Mouse (Mus musculus): Measurements from ENCODE around the gene Gngt1.
A peak's percentile ranks its signal among the peaks of the same experiment; 100 is the strongest.

Gene Gngt1

GRCm38 (mm10) chr6:3993492-3993891 lies at the start of gene Gngt1:
Gngt1 (plus strand) TSS chr6:3993792.
- DNase-seq (ENCODE audit: inconsistent age in 2 of 2, low spot score in 1 of 2) = no peak

- DNase-seq (ENCODE audit: inconsistent age in 2 of 2, low spot score in 1 of 2) = no peak
Measured at GRCm38 (mm10) chr6:3954969-3955368, 38.6 kb upstream of the Gngt1 start.

GRCm38 (mm10) chr6:3967676-3968626 lies 25.6 kb upstream of the Gngt1 start:
- peak; percentile 12 to 54 for DNase-seq (ENCODE audit: inconsistent age in 2 of 2, low spot score in 1 of 2)

GRCm38 (mm10) chr6:3973679-3974078 lies 19.9 kb upstream of the Gngt1 start:
- DNase-seq (ENCODE audit: inconsistent age in 2 of 2, low spot score in 1 of 2) = no peak

- no peak for DNase-seq (ENCODE audit: inconsistent age in 2 of 2, low spot score in 1 of 2)
Measured at GRCm38 (mm10) chr6:3982661-3983284, 10.8 kb upstream of the Gngt1 start.

GRCm38 (mm10) chr6:3988750-3989149 lies 4.8 kb upstream of the Gngt1 start, which contains the start of gene Tfpi2:
Tfpi2 (minus strand) TSS chr6:3988919.
- DNase-seq (ENCODE audit: inconsistent age in 2 of 2, low spot score in 1 of 2) = no peak

- no peak for DNase-seq (ENCODE audit: inconsistent age in 2 of 2, low spot score in 1 of 2)
Measured at GRCm38 (mm10) chr6:3998089-3998488, 4.5 kb downstream of the Gngt1 start.

- no peak for DNase-seq (ENCODE audit: inconsistent age in 2 of 2, low spot score in 1 of 2)
Measured at GRCm38 (mm10) chr6:3999296-3999695, 5.7 kb downstream of the Gngt1 start.

- DNase-seq (ENCODE audit: inconsistent age in 2 of 2, low spot score in 1 of 2) = no peak
Measured at GRCm38 (mm10) chr6:4000716-4001115, 7.1 kb downstream of the Gngt1 start.

- DNase-seq (ENCODE audit: inconsistent age in 2 of 2, low spot score in 1 of 2) = peak in 1 of 2 experiments; percentile 46
Measured at GRCm38 (mm10) chr6:4003445-4003844, 9.9 kb downstream of the Gngt1 start.

GRCm38 (mm10) chr6:4003890-4004306 lies 10.3 kb downstream of the Gngt1 start, which contains the start of gene Gng11:
Gng11 (plus strand) TSS chr6:4003904.
- peak; percentile 66 to 82 for DNase-seq (ENCODE audit: inconsistent age in 2 of 2, low spot score in 1 of 2)

- no peak for DNase-seq (ENCODE audit: inconsistent age in 2 of 2, low spot score in 1 of 2)
Measured at GRCm38 (mm10) chr6:4004808-4005207, 11.2 kb downstream of the Gngt1 start.

- no peak for DNase-seq (ENCODE audit: inconsistent age in 2 of 2, low spot score in 1 of 2)
Measured at GRCm38 (mm10) chr6:4008501-4009040, 15.0 kb downstream of the Gngt1 start.

GRCm38 (mm10) chr6:4009548-4009947 lies 16.0 kb downstream of the Gngt1 start:
- DNase-seq (ENCODE audit: inconsistent age in 2 of 2, low spot score in 1 of 2) = peak in 1 of 2 experiments; percentile 50

GRCm38 (mm10) chr6:4022645-4023044 lies 29.1 kb downstream of the Gngt1 start:
- peak in 1 of 2 experiments; percentile 46 for DNase-seq (ENCODE audit: inconsistent age in 2 of 2, low spot score in 1 of 2)

GRCm38 (mm10) chr6:4026367-4026766 lies 32.8 kb downstream of the Gngt1 start:
- DNase-seq (ENCODE audit: inconsistent age in 2 of 2, low spot score in 1 of 2) = no peak

GRCm38 (mm10) chr6:4030956-4031355 lies 37.4 kb downstream of the Gngt1 start:
- DNase-seq (ENCODE audit: inconsistent age in 2 of 2, low spot score in 1 of 2) = peak; percentile 16 to 80

- no peak for DNase-seq (ENCODE audit: inconsistent age in 2 of 2, low spot score in 1 of 2)
Measured at GRCm38 (mm10) chr6:4041821-4042220, 48.2 kb downstream of the Gngt1 start.
